Mouse (Mus musculus) midbrain, embryonic 10.5 days (tissue): ENCODE data around the gene Jtb. TPM values are rescaled to one million over a fixed set of nuclear protein-coding genes. Genes with fewer than 3 reads are reported as not detected.
"Not testable (repeated sequence)": the region's sequence is repeated elsewhere in the genome, so short reads cannot be mapped to it uniquely, and the experiment has no call there.

ENCODE experiments used
- DNase-seq: peaks from one replicate; pipeline ENCODE4 v3.0.0-alpha.2; 2017; ENCODE audit warnings: low spot score
- H3K27ac ChIP-seq: fragments of 300-500 bp; sonication (generic); replicated peaks from 2 replicates; pipeline ENCODE4 v1.5.1; 2016; ENCODE audit warnings: mild to moderate bottlenecking
- H3K27me3 ChIP-seq: fragments of 300-500 bp; sonication (generic); 2 replicates; pipeline ENCODE4 v1.6.1; 2016; ENCODE audit warnings: low read depth, mild to moderate bottlenecking; ENCODE audit not compliant: poor library complexity, severe bottlenecking
- H3K36me3 ChIP-seq: fragments of 300-500 bp; sonication (generic); 2 replicates; pipeline ENCODE4 v1.6.1; 2016; ENCODE audit warnings: mild to moderate bottlenecking, moderate library complexity
- H3K4me1 ChIP-seq: fragments of 300-500 bp; sonication (generic); 2 replicates; pipeline ENCODE4 v1.6.1; 2016
- H3K4me3 ChIP-seq: fragments of 300-500 bp; sonication (generic); 2 replicates; pipeline ENCODE4 v1.5.1; 2016; ENCODE audit warnings: mild to moderate bottlenecking, moderate library complexity
- H3K9me3 ChIP-seq: fragments of 300-500 bp; sonication (generic); replicated peaks from 2 replicates; pipeline ENCODE4 v1.6.1; 2016; ENCODE audit warnings: mild to moderate bottlenecking
- WGBS: fragments of 180-500 bp; shearing (Covaris S2); methylation state at CpG from one replicate; pipeline ENCODE4 v1.1.7; 2016; 5-methylcytosine and 5-hydroxymethylcytosine counted together
- polyA plus RNA-seq: library from polyadenylated mRNA; unstranded; fragments of >200 nt; fragmentation: Nextera tagmentation; extraction: Ambion mirVana; gene quantifications from 2 replicates; pipeline ENCODE4 v1.2.1, GENCODE M21; 2016

The Jtb gene
- polyA plus RNA-seq, 1 experiment from 2014 or later = 93.6 TPM

DNA sequence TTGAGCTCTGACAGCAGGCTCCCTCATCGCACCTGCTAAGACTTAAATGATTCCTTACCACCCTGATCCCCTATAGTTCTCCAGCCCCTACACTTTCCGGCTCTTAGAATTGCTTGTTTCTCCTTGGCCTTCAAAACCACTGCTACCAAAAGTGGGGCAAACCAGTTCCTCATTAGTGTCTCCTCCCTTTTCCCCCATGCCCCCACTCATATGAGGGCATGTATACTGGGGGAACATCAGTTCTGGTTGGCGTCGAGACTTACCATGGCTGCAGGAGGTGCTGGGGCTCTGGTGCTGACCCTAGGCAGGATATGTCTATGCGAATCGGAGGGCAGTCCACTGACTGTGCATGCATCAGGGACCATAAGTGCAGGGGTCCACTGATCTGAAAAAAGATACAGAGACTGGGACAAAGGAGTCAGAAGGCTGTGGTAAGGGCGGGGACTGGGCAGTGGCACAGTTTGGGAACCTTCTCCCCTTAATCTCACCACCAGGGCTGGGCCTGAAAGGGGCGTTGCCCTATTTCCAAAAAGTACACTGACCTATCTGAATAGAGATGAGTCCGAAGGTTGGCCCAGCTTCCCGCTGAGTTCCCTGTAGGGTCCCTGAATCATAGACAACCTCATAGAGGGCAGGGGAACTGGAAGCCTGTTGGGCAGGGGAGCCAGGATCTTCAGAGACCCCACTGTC is 10.4 kb downstream of the Jtb start:
- no peak for DNase-seq
- Histone ChIP-seq H3K36me3 (0 out of 2 replicates have a peak, but pooled peaks cover 4% of the 10 kb centered on the region), H3K27me3 (no peaks in the 10 kb centered on the region), H3K9me3 (no peaks in the 10 kb centered on the region), H3K4me3 (no peak overlapping the region), H3K27ac (no peak overlapping the region), H3K4me1 (peaks cover 17% of the 10 kb centered on the region)
- WGBS = 82% methylated on average over 10 of the region's 10 CpGs

DNA sequence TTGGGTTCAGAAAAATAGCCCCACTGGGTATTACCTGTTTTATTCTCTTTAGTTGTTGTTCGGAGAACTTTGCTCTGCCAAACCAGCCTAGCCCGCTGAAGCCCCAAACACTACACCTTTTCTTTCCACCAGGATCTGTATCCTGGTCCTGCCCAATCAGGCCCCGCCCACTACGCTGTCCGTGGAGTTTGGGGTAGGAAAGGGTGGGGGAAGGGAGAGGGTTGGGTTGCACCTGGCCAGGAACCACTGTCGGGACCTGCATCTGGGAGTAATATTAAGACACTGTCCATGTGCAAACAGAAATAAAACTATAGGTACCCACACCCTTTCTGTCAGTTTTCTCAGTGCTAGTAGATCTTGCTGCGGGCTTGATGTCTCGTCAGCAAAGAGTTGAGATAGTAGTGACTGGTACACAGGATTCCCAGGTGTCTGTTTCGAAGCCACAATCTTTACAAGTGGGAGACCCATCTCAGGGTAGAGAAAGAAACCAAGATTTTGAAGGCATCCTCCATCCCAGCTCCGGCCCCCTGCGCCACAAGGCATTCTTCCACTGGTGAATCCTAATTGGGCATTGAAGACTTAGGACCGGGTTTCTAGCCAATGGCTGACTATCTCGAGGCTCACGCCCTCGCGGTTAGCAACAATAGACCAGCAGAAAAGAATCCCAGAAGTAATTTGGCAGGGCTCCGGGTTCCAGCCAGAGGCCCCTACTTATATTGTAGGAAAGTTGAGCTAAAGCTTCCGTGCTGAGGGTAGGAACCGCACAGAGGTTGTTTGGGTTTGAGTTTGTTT is 11.8 kb downstream of the Jtb start, which contains the start of gene Creb3l4:
Gene Creb3l4 (minus strand): TSS at position 529 of the 792 bp plus-strand sequence.
- peak within 1 kb of the TSS; percentile 55 for H3K4me3 ChIP-seq
- H3K4me1 ChIP-seq = peaks cover 23% of the 10 kb centered on the region
- H3K27me3 ChIP-seq = no peaks in the 10 kb centered on the region
- DNase-seq = peak; percentile 79
- WGBS = 2% methylated on average over 19 of the region's 19 CpGs
- H3K27ac ChIP-seq = peak within 1 kb of the TSS; percentile 83
- no peaks in the 10 kb centered on the region for H3K9me3 ChIP-seq
- H3K36me3 ChIP-seq = no peaks in the 10 kb centered on the region

DNA sequence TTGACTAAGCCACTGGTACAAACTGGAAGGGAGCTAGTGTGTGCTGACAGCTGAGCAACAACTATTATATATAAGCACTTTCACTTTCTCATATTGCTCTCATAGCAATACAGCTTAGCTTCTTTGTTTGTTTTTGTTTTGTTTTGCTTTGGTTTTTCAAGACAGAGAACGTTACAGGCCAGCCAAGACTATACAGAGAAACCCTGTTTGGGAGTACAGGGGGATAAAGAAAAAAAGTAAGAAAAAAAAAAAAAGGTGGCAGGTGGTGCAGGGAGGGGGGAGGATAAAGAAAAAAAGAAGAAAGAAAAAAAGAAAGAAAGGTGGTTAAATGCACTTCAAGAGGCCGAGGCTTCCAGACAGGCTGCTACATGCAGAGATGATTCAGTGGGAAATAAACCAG is 14.0 kb downstream of the Jtb start:
- no peak for DNase-seq
- Histone ChIP-seq H3K4me3 (no peak overlapping the region), H3K9me3 (no peaks in the 10 kb centered on the region), H3K4me1 (peaks cover 37% of the 10 kb centered on the region), H3K36me3 (peaks cover 12% of the 10 kb centered on the region), H3K27ac (no peak overlapping the region), H3K27me3 (no peaks in the 10 kb centered on the region)
- WGBS = 79% methylated on average over 2 of the region's 2 CpGs

- DNase-seq = no peak
- 1% methylated on average over 3 of the region's 3 CpGs for WGBS
- no peaks in the 10 kb centered on the region for H3K9me3 ChIP-seq
- H3K27me3 ChIP-seq = no peaks in the 10 kb centered on the region
- H3K4me1 ChIP-seq = peaks cover 36% of the 10 kb centered on the region
- peak overlapping the region; percentile 72 for H3K4me3 ChIP-seq
- peak overlapping the region; percentile 92 for H3K27ac ChIP-seq
- H3K36me3 ChIP-seq = peaks cover 27% of the 10 kb centered on the region
These were observed 16.2 kb downstream of the Jtb start for GRCm38 (mm10) chr3:90247630-90247959.

DNA sequence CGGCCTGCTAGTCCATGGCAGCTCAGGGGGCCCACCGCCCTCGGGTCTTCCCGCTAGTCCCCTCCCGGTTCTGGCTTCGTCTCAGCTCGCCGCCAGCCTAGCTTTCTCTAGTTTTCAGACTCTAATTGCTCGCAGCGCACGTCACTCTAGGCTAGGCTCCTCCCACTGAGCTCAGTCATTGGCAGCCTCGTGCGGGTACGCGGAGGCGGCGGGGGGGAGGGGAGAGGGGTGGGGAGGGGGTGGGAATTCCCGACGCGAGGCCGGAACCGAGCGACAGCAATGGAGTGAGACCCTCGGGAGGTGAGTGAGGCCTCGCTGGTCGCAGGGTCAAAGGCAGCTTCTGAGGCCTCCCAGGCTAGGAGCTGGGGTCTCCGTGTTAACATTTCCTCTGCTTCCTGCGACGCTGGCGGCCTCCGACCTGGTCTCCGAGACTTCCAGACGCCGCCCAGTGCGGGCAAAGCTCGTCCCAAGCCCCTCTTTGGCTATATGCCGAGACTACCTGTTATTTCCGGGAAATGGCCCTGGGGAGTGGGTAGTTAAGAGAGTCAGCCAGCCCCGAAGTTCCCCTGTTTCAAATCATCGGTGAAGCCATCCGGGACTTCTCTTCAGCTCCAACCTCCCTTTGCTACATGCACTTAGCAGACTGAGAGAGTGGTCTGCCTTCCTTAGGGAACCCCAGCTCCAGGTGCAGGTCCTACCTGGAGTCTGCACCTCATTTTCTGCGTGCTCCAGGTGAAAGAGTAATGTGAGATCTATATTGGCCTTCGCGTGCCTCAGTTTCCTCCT is 16.8 kb downstream of the Jtb start, which contains the start of gene Slc39a1:
Gene Slc39a1 (plus strand): TSS at position 213 of the 786 bp plus-strand sequence.
- Histone ChIP-seq H3K4me3 (peak within 1 kb of the TSS; percentile 72), H3K27ac (peak within 1 kb of the TSS; percentile 92), H3K4me1 (peaks cover 30% of the 10 kb centered on the region), H3K36me3 (peaks cover 27% of the 10 kb centered on the region), H3K27me3 (no peaks in the 10 kb centered on the region), H3K9me3 (no peaks in the 10 kb centered on the region)
- under 1% methylated on average over 44 of the region's 44 CpGs for WGBS
- peak; percentile 96 for DNase-seq

DNA sequence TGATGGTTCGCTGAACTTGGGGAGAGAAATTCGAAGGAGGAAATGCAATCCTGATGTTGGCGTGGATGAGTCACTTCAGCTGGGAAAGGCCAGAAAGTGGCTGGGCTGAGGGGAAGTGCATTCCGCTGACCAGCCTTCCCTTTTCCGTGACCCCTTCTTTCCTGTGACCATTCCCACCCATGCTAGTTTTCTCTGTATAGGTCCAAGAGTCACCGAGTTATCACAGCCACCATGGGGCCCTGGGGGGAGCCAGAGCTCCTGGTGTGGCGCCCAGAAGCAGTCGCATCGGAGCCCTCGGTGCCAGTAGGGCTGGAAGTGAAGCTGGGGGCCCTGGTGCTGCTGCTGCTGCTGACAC is 17.3 kb downstream of the Jtb start:
- peaks cover 27% of the 10 kb centered on the region for H3K36me3 ChIP-seq

GRCm38 (mm10) chr3:90250791-90251190 is 19.4 kb downstream of the Jtb start:
- 92% methylated on average over 6 of the region's 6 CpGs for WGBS
- Histone ChIP-seq H3K4me1 (peaks cover 38% of the 10 kb centered on the region), H3K9me3 (no peaks in the 10 kb centered on the region), H3K27me3 (no peaks in the 10 kb centered on the region), H3K27ac (no peak overlapping the region), H3K36me3 (peaks cover 27% of the 10 kb centered on the region), H3K4me3 (no peak overlapping the region)
- no peak for DNase-seq

More for the DNA sequence above, 17.3 kb downstream of the Jtb start:
- H3K27ac ChIP-seq = peak overlapping the region; percentile 92
- 12% methylated on average over 10 of the region's 10 CpGs for WGBS
- peaks cover 30% of the 10 kb centered on the region for H3K4me1 ChIP-seq
- H3K4me3 ChIP-seq = peak overlapping the region; percentile 72
- no peaks in the 10 kb centered on the region for H3K27me3 ChIP-seq
- no peaks in the 10 kb centered on the region for H3K9me3 ChIP-seq
- no peak for DNase-seq

DNA sequence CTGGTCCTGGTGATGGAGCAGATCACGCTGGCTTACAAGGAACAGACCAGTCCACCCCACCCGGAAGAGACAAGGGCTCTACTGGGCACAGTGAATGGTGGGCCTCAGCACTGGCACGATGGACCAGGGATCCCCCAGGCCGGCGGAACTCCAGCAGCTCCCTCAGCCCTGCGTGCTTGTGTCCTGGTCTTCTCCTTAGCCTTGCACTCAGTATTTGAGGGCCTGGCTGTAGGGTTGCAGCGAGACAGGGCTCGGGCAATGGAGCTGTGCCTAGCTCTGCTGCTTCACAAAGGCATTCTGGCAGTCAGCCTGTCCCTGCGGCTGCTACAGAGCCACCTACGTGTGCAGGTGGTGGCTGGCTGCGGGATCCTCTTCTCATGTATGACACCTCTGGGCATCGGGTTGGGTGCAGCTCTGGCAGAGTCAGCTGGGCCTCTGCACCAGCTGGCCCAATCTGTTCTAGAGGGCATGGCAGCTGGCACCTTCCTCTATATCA is 20.4 kb downstream of the Jtb start:
- H3K9me3 ChIP-seq, DNase-seq, H3K4me3 ChIP-seq, H3K27me3 ChIP-seq, H3K27ac ChIP-seq: not testable (repeated sequence)
- peaks cover 29% of the 10 kb centered on the region for H3K36me3 ChIP-seq
- peaks cover 43% of the 10 kb centered on the region for H3K4me1 ChIP-seq
- 93% methylated on average over 9 of the region's 12 CpGs for WGBS

- not testable (repeated sequence) for H3K4me3 ChIP-seq, H3K27me3 ChIP-seq, DNase-seq, H3K9me3 ChIP-seq, H3K27ac ChIP-seq
- Histone ChIP-seq H3K4me1 (peaks cover 39% of the 10 kb centered on the region), H3K36me3 (peaks cover 38% of the 10 kb centered on the region)
- 89% methylated on average over 2 of the region's 2 CpGs for WGBS
These were observed 21.3 kb downstream of the Jtb start for GRCm38 (mm10) chr3:90252659-90253058.

- Histone ChIP-seq H3K36me3 (peaks cover 43% of the 10 kb centered on the region), H3K4me1 (peaks cover 36% of the 10 kb centered on the region), H3K4me3 (peak overlapping the region; percentile 90)
- H3K9me3 ChIP-seq, DNase-seq, H3K27ac ChIP-seq, H3K27me3 ChIP-seq: not testable (repeated sequence)
- 88% methylated on average over 1 of the region's 1 CpGs for WGBS
These were observed 21.8 kb downstream of the Jtb start for GRCm38 (mm10) chr3:90253174-90253573.

- H3K4me1 ChIP-seq = peaks cover 30% of the 10 kb centered on the region
- H3K27ac ChIP-seq = peak within 1 kb of the TSS; percentile 91
- 3% methylated on average over 40 of the region's 40 CpGs for WGBS
- H3K4me3 ChIP-seq = peak within 1 kb of the TSS; percentile 90
- peak; percentile 96 for DNase-seq
- no peaks in the 10 kb centered on the region for H3K9me3 ChIP-seq
- peaks cover 50% of the 10 kb centered on the region for H3K36me3 ChIP-seq
- no peaks in the 10 kb centered on the region for H3K27me3 ChIP-seq
These were observed 22.4 kb downstream of the Jtb start, which contains the start of gene Crtc2 for GRCm38 (mm10) chr3:90253653-90254418. TSS of gene Crtc2 (plus strand) at chr3:90254163.
